Mouse (Mus musculus) lung, adult 2 months (tissue): ENCODE measurements around the gene Slc8a2.

Source experiments
- CTCF ChIP-seq: fragments of 200-500 bp; IDR thresholded peaks from 2 replicates; pipeline ENCODE4 v1.5.1; 2011; ENCODE audit warnings: mild to moderate bottlenecking, low read length, control low read depth; ENCODE audit not compliant: insufficient read depth
- POLR2A ChIP-seq: fragments of 200-500 bp; IDR thresholded peaks from 2 replicates; pipeline ENCODE4 v1.6.1; 2011; ENCODE audit warnings: low read depth, mild to moderate bottlenecking, control low read depth, low read length, borderline replicate concordance; ENCODE audit errors: extremely low read depth

DNA sequence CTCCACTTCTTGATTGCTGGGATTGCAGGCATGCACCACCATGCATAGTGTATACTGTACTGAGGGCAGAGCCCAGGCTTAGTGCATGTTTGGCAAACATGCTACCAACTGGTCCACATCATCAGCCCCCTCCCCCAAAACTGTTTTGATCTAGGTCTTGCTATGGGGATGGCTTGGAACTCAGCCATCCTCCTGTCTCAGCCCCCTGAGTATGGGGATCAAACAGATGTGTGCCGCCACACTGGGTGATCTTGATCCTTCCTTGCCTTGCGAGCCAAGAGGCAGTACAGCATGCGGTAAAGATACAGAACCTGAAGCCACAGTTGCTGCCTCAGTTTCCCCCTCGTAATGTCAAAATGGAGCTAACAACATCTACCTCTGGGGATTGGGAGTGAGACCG lies 727 bp upstream of the Slc8a2 start:
- no peak for TF ChIP-seq POLR2A
- TF ChIP-seq CTCF, result no peak
